ENCODE assay signal across 8 mouse cellular contexts in the genomic region with DNA sequence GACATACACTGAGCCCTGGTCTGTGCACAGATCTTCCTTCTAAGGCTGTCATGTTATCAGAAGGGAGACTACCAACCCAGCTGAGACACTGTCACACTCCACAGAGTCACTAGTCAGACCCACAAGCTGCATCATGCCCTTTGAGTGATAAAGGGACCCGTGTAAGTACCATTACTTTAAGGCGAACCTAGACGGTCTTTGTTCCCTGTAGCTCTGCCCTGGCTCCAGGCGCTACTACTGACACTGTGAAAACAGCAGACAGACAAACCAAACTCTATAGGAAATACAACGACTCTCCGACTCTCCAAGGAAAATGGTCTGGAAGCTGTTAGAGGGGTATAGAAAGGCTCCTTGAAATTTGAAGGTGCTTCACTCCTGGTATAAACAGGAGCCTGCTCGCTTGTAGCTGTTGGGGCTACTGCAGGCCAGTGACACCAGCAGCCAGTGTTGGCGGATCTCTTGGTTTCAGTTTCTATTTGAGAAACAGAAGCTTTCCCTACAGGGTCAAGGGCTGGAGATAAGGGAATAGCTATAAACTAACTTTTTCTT.
DNase-seq lines count a peak whose midpoint lies in the region; ATAC-seq lines count a peak whose summit lies in the region.

No protein-coding gene starts in this region.

- no peaks in the 10 kb centered on the region for H3K9me3 ChIP-seq in hindbrain, embryonic 13.5 days
- H3K9me3 ChIP-seq in hindbrain, embryonic 12.5 days (replicated peaks): no peaks in the 10 kb centered on the region

- H3K4me3 ChIP-seq in hindbrain, embryonic 13.5 days: no peak overlapping the region
- H3K4me3 ChIP-seq in hindbrain, embryonic 12.5 days: no peak overlapping the region

- H3K36me3 ChIP-seq in hindbrain, embryonic 13.5 days: no peaks in the 10 kb centered on the region
- no peaks in the 10 kb centered on the region for H3K36me3 ChIP-seq in hindbrain, embryonic 12.5 days

- H3K4me1 ChIP-seq in hindbrain, embryonic 13.5 days (replicated peaks): peaks cover 58% of the 10 kb centered on the region
- peaks cover 38% of the 10 kb centered on the region for H3K4me1 ChIP-seq in hindbrain, embryonic 12.5 days

- H3K4me2 ChIP-seq in hindbrain, embryonic 13.5 days: no peak overlapping the region
- H3K4me2 ChIP-seq in hindbrain, embryonic 12.5 days (replicated peaks): no peak overlapping the region

- H3K27me3 ChIP-seq in hindbrain, embryonic 13.5 days: peaks cover 76% of the 10 kb centered on the region
- peaks cover 89% of the 10 kb centered on the region for H3K27me3 ChIP-seq in hindbrain, embryonic 12.5 days

- intact Hi-C loops in heart, postnatal 36 days (cut with DNase I): loop anchor here (10.0 kb wide), 1 partner anchor 47 kb away; no protein-coding TSS in a partner anchor

- peak; percentile 66 for DNase-seq in A20 (ENCODE audit: low read depth, low spot score)
- DNase-seq in adrenal gland, adult 8-10 months: peak; percentile 64
- peak; percentile 54 to 77 for DNase-seq in heart, postnatal 36 days
- DNase-seq in naive thymus-derived CD4-positive, alpha-beta T cell, adult 2 months (ENCODE audit: low read depth): peak; percentile 57
- no peak for DNase-seq in ovary, postnatal 10 days (ENCODE audit: low spot score)
- no peak for DNase-seq in embryo, embryonic 10.5 days (ENCODE audit: low spot score)

- no peak for ATAC-seq in hindbrain, embryonic 13.5 days (ENCODE audit: low FRiP score)
- no peak for ATAC-seq in hindbrain, embryonic 12.5 days (ENCODE audit: low FRiP score)

- WGBS in hindbrain, embryonic 13.5 days: 57% methylated on average over 8 of the region's 8 CpGs
- WGBS in hindbrain, embryonic 12.5 days: 65% methylated on average over 8 of the region's 8 CpGs

- no peak overlapping the region for H3K9ac ChIP-seq in hindbrain, embryonic 13.5 days
- H3K9ac ChIP-seq in hindbrain, embryonic 12.5 days: no peak overlapping the region

- H3K27ac ChIP-seq in hindbrain, embryonic 13.5 days: 0 out of 2 replicates have a peak overlapping the region, but pooled peaks have one; percentile 2
- H3K27ac ChIP-seq in hindbrain, embryonic 12.5 days: no peak overlapping the region

Comparison
In these comparisons a context has a peak if more than half of its experiments do, and no peak if none do; other contexts are left out.
1. DNase-seq: peak in A20 (single experiment), adrenal gland, adult 8-10 months (single experiment), heart, postnatal 36 days (2 of 2) and naive thymus-derived CD4-positive, alpha-beta T cell, adult 2 months (single experiment); none in ovary, postnatal 10 days (single experiment) and embryo, embryonic 10.5 days (single experiment).